ENCODE assay signal across 12 mouse cellular contexts in the genomic region with DNA sequence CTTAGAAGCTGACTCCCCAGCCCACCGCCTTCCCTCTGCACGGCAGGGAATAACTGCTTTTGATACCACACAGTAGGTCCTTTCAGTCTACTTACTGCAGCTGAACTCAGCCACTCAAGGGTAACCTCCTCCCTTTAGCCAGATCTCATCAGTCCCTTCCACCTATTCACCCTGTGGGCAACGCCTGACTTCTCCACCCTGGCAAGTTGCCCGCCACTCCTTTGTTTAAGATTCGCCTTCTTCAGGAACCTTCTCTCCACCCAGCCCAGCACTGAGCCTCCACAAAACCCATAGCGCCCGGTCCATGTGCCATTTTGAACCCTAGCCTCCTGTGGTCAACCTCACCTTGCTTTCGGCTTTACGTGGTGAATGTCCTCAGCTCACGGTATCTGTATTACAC.
DNase-seq lines count a peak whose midpoint lies in the region; ATAC-seq and TF ChIP-seq lines count a peak whose summit lies in the region.
"Had no signal": no experiment of that assay in that cellular context is flagged by ENCODE, and none has a peak within 500 bp of the region (broad histone marks: within the 10 kb centered on the region; RNA-seq: fewer than 3 reads in every experiment).

No protein-coding gene starts in this region.

- H3K9me3 ChIP-seq in heart, embryonic 15.5 days (replicated peaks) = no peaks in the 10 kb centered on the region
- no peaks in the 10 kb centered on the region for H3K9me3 ChIP-seq in midbrain, embryonic 10.5 days (replicated peaks)
- no peaks in the 10 kb centered on the region for H3K9me3 ChIP-seq in midbrain, postnatal 0 days (ENCODE audit: low read length)
- H3K9me3 ChIP-seq in liver, postnatal 0 days (ENCODE audit: low read length) = no peaks in the 10 kb centered on the region
- H3K9me3 ChIP-seq: hindbrain, embryonic 15.5 days; midbrain, embryonic 15.5 days had no signal

- peaks cover 55% of the 10 kb centered on the region for H3K4me1 ChIP-seq in heart, embryonic 15.5 days (replicated peaks)
- peaks cover 51% of the 10 kb centered on the region for H3K4me1 ChIP-seq in midbrain, embryonic 10.5 days
- peaks cover 11% of the 10 kb centered on the region; the same call in 1 of the 2 replicates for H3K4me1 ChIP-seq in midbrain, postnatal 0 days (ENCODE audit: insufficient read depth, low read length)
- peaks cover 15% of the 10 kb centered on the region for H3K4me1 ChIP-seq in liver, postnatal 0 days (ENCODE audit: insufficient read depth)

- 84% methylated on average over 10 of the region's 10 CpGs for WGBS in heart, embryonic 15.5 days
- WGBS in midbrain, embryonic 10.5 days = 86% methylated on average over 10 of the region's 10 CpGs
- 81% methylated on average over 10 of the region's 10 CpGs for WGBS in midbrain, postnatal 0 days
- WGBS in large intestine, adult 2 months = 48% methylated on average over 10 of the region's 10 CpGs
- 86% methylated on average over 10 of the region's 10 CpGs for WGBS in liver, postnatal 0 days (ENCODE audit: insufficient replicate concordance)

- no peak for DNase-seq in heart, adult 11 months
- no peak for DNase-seq in midbrain, embryonic 10.5 days (ENCODE audit: low spot score)
- DNase-seq in midbrain, postnatal 0 days (ENCODE audit: low spot score) = no peak
- DNase-seq in large intestine, adult 2 months (ENCODE audit: low read depth, low spot score) = peak; percentile 63
- DNase-seq in lung, postnatal 36 days = peak; percentile 80
- no peak for DNase-seq in liver, postnatal 0 days
- no peak for DNase-seq in natural killer cell, adult 2 months (ENCODE audit: low spot score in 2 of 2)
- DNase-seq: gastrocnemius, postnatal 14 days; layer of hippocampus, postnatal 36 days had no signal

- no peak overlapping the region for H3K4me3 ChIP-seq in heart, embryonic 15.5 days
- H3K4me3 ChIP-seq in midbrain, embryonic 10.5 days = no peak overlapping the region
- H3K4me3 ChIP-seq in midbrain, postnatal 0 days (ENCODE audit: low read depth, low read length) = no peak overlapping the region
- no peak overlapping the region for H3K4me3 ChIP-seq in liver, postnatal 0 days (ENCODE audit: low read depth, low read length)
- H3K4me3 ChIP-seq: hindbrain, embryonic 15.5 days; midbrain, embryonic 15.5 days had no signal

- no peak for ATAC-seq in heart, embryonic 15.5 days (replicated peaks; ENCODE audit: insufficient number of reproducible peaks, insufficient read depth, low FRiP score, low read depth)
- ATAC-seq in midbrain, postnatal 0 days (ENCODE audit: low FRiP score) = no peak
- no peak for ATAC-seq in liver, postnatal 0 days
- ATAC-seq: midbrain, embryonic 15.5 days had no signal

- no peak for TF ChIP-seq CTCF in midbrain, postnatal 0 days (IDR thresholded peaks at IDR 0.05)
- TF ChIP-seq CTCF in liver, postnatal 0 days (IDR thresholded peaks at IDR 0.05; ENCODE audit: low read depth) = no peak

- no peak for TF ChIP-seq EP300 in liver, postnatal 0 days (IDR thresholded peaks at IDR 0.05; ENCODE audit: low read depth)

- no peak overlapping the region for H3K4me2 ChIP-seq in heart, embryonic 15.5 days
- no peak overlapping the region for H3K4me2 ChIP-seq in midbrain, postnatal 0 days (ENCODE audit: low read depth, low read length, poor library complexity, severe bottlenecking)
- no peak overlapping the region for H3K4me2 ChIP-seq in liver, postnatal 0 days (ENCODE audit: low read depth, low read length)
- H3K4me2 ChIP-seq: hindbrain, embryonic 15.5 days; midbrain, embryonic 15.5 days had no signal

- peak overlapping the region; percentile 60 for H3K27ac ChIP-seq in heart, embryonic 15.5 days
- peak overlapping the region; percentile 91 for H3K27ac ChIP-seq in midbrain, embryonic 10.5 days (replicated peaks)
- H3K27ac ChIP-seq in midbrain, postnatal 0 days (ENCODE audit: low read depth, low read length) = no peak overlapping the region
- H3K27ac ChIP-seq in liver, postnatal 0 days (ENCODE audit: low read depth) = no peak overlapping the region
- H3K27ac ChIP-seq: midbrain, embryonic 15.5 days had no signal

- 0 out of 2 replicates have a peak overlapping the region, but pooled peaks have one; percentile 13 for H3K9ac ChIP-seq in heart, embryonic 15.5 days
- no peak overlapping the region for H3K9ac ChIP-seq in midbrain, postnatal 0 days (replicated peaks; ENCODE audit: low read length, poor library complexity, severe bottlenecking)
- H3K9ac ChIP-seq in liver, postnatal 0 days (replicated peaks) = no peak overlapping the region
- H3K9ac ChIP-seq: hindbrain, embryonic 15.5 days; midbrain, embryonic 15.5 days had no signal

- H3K36me3 ChIP-seq in heart, embryonic 15.5 days = peaks cover 5% of the 10 kb centered on the region; the same call in 1 of the 2 replicates
- peaks cover 32% of the 10 kb centered on the region; the same call in 1 of the 2 replicates for H3K36me3 ChIP-seq in midbrain, embryonic 10.5 days
- no peaks in the 10 kb centered on the region for H3K36me3 ChIP-seq in midbrain, postnatal 0 days (ENCODE audit: insufficient read depth, low read length)
- H3K36me3 ChIP-seq in liver, postnatal 0 days (replicated peaks; ENCODE audit: insufficient read depth, low read length) = 0 out of 2 replicates have a peak, but pooled peaks cover 2% of the 10 kb centered on the region
- H3K36me3 ChIP-seq: hindbrain, embryonic 15.5 days; midbrain, embryonic 15.5 days had no signal

- no peaks in the 10 kb centered on the region for H3K27me3 ChIP-seq in heart, embryonic 15.5 days
- H3K27me3 ChIP-seq in midbrain, embryonic 10.5 days (ENCODE audit: low read depth, poor library complexity, severe bottlenecking) = no peaks in the 10 kb centered on the region
- H3K27me3 ChIP-seq in midbrain, postnatal 0 days (ENCODE audit: insufficient read depth, low read length) = no peaks in the 10 kb centered on the region
- no peaks in the 10 kb centered on the region for H3K27me3 ChIP-seq in liver, postnatal 0 days (ENCODE audit: insufficient read depth, low read length)
- H3K27me3 ChIP-seq: hindbrain, embryonic 15.5 days; midbrain, embryonic 15.5 days had no signal

Comparison
In these comparisons a context has a peak if more than half of its experiments do, and no peak if none do; other contexts are left out.
1. H3K27ac ChIP-seq: peak in heart, embryonic 15.5 days (single experiment) and midbrain, embryonic 10.5 days (single experiment); none in midbrain, postnatal 0 days (single experiment) and liver, postnatal 0 days (single experiment).
2. DNase-seq: peak in large intestine, adult 2 months (single experiment) and lung, postnatal 36 days (single experiment); none in heart, adult 11 months (single experiment), midbrain, embryonic 10.5 days (single experiment), midbrain, postnatal 0 days (single experiment), liver, postnatal 0 days (single experiment) and natural killer cell, adult 2 months (0 of 2).